Mouse (Mus musculus) layer of hippocampus, adult 11-12 months (tissue): Measurements from ENCODE around the gene Rph3a.
"Not testable (repeated sequence)": the region's sequence is repeated elsewhere in the genome, so short reads cannot be mapped to it uniquely, and the experiment has no call there.

ENCODE experiments used
- DNase-seq: peaks from one replicate; pipeline ENCODE4 v3.0.0; 2022; ENCODE audit warnings: low spot score

Gene Rph3a

DNA sequence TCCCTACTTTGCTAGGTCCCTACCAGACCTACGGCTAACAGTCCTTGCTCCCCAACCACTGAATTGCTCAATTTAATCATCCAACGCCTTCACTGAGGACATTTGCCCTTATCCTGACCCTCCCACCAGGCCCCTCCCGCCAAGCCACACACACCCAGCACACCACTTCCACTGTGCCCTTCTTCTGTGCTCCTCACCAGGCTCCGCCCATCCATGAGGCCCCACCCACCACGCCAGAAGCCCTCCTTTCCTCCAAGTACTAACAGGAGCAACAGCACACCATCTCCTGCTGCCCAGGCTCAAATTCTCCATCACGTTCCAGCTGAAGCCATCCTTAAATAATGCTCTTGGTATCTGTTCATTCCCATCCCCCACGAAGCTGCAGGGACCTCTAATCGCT, 35.4 kb downstream of the Rph3a start:
- DNase-seq, result no peak

DNA sequence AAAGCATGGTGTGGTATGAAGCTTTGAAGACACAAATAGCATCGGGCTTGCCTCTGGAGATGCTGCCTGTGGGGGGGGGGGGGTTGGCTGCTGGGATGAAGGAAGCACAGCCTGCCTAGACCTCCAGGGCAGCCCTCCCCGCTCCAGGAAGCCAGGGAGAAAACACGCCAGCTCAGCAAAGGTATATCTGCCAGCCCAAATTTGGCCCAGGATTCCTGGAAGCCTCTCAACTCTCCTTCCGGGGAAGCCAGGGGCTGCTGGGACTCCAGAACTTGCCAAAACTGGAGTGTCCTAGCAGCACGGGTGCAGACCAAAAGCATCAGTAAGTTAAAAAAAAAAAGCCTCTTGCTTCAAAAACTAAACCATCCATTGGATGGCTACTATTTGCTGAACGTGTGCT, 37.6 kb downstream of the Rph3a start:
- DNase-seq, result no peak

GRCm38 (mm10) chr5:120971326-120971725, 38.6 kb downstream of the Rph3a start:
- no peak for DNase-seq

GRCm38 (mm10) chr5:120969703-120970102, 40.2 kb downstream of the Rph3a start:
- peak; percentile 40 for DNase-seq

DNA sequence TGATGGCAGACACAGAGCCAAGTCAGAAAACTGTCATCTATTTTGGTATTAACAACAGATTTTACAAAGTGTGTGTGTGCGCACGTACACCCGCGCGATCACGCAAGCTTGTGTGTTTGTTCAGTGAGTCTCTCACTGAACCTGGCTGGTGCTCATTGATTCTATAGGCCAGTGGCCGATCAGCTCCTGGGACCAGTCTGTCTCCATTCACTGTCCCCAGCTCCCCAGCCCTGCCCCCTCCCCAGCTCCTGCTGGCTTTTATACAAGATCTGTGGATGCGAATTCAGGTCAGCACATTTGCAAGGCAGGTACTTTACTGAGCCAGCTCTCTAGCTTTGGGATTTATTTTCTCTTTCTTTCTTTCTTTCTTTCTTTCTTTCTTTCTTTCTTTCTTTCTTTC, 41.1 kb downstream of the Rph3a start:
- no peak for DNase-seq

GRCm38 (mm10) chr5:120968134-120968532, 41.8 kb downstream of the Rph3a start:
- no peak for DNase-seq

GRCm38 (mm10) chr5:120967355-120968133, 42.3 kb downstream of the Rph3a start:
- no peak for DNase-seq

DNA sequence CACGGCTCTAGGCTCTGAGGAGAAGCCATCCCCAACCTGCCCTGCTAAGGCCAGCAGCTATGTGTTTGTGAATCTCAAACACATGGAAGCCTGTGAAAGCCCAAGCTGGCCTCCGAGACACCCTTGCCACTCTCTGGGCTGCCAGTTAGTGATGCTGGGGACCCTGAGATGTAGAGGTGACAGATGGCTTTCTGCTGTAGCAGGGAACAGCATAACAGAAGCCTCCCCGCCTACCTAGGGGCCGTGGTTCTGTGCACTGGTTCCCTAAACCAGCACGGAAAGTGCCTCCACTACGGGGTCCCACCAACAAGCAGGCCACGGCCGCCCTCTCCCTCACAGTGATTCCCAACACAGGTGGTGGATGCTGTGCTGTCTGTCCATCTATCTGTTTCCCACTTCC, 43.0 kb downstream of the Rph3a start:
- no peak for DNase-seq

GRCm38 (mm10) chr5:120966156-120966555, 43.7 kb downstream of the Rph3a start:
- DNase-seq, result no peak

DNA sequence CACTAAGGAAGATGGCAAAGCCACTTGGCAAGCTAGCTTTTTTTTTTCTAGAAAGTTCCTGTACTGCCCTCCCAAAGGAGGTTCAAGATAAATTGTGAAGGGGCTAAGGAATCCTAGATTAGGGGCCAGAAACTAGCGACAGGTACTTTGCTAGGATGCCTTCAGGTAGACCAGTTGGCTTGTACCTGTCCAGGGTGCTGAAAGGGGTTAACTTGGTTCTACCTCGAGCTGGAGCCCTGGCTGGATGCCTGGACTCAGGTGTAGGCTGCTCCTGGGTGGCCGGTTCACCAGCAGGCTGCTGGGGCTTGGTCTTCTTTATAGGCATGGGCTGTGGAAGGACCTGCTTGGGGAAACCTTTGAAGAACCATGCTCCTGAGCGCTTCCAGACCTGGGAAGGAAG, 48.9 kb downstream of the Rph3a start:
- no peak for DNase-seq

- DNase-seq, result peak; percentile 46
Measured at GRCm38 (mm10) chr5:120953974-120954373, 55.9 kb downstream of the Rph3a start.

- no peak for DNase-seq
Measured at GRCm38 (mm10) chr5:120952242-120952770, 57.6 kb downstream of the Rph3a start.

- DNase-seq, result peak; percentile 63
Measured at GRCm38 (mm10) chr5:120942076-120942475, 67.8 kb downstream of the Rph3a start.

GRCm38 (mm10) chr5:120938586-120938985, 71.3 kb downstream of the Rph3a start:
- DNase-seq, result no peak

GRCm38 (mm10) chr5:120937841-120938240, 72.1 kb downstream of the Rph3a start:
- no peak for DNase-seq

DNA sequence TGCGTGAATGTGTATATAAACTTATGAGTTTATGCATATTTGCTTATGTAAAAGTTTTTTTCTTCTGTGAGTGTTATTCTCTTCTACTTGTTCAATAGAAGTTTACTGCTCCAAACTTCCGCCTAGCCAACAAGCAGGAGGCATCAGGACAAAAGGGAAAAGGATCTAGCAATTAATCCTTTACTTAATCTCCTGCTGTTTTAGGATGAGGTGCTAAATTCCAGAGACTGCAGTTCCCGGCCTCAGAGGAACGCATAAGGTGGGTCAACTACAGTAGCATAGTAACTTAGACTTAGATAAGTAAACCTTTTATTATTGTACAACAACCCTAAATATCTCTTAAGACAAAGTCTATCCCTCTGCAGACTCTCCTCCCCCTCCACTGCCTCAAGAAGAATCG, 75.9 kb downstream of the Rph3a start:
- no peak for DNase-seq

- DNase-seq, result no peak
Measured at GRCm38 (mm10) chr5:120927036-120927435, 82.9 kb downstream of the Rph3a start.

DNA sequence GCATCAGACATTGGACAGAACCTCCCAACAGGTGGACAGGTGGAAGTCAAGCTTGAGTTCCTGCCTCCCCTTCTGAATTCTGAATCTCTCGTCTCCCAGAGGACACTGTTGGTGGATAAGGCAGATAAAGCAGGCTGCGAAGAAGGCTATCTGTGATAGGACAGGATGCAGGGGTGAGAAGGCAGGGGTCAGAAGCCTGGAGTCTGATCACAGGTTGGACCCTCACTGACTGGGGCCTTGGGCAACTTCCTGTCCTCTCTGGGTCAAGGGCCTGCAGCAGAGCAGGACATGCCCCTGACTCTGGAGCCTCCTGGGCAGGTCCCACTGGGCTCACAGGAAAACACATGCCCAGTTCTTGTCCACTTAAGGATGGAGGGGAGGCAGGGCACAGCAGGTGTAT, 83.6 kb downstream of the Rph3a start:
- DNase-seq, result not testable (repeated sequence)

GRCm38 (mm10) chr5:120924520-120924919, 85.4 kb downstream of the Rph3a start:
- DNase-seq, result not testable (repeated sequence)

DNA sequence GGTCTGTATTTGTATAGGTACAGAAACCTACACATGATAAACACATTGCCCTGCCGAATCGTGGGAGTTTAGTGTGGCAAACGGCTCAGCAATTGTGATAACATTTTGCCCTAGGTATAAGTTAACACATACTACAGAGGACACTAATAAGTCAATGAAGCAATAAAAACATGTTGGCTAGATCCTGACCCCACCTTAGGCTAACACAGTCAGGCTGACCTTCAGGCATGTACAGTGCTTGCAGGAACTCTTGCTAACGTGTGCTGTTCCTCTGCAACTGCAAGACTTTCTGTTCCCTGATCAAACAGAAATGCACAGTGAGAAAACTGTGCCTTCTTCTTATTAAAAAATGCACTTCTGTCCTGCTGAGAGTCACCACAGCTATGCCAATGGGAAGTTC, 85.9 kb downstream of the Rph3a start:
- no peak for DNase-seq

DNA sequence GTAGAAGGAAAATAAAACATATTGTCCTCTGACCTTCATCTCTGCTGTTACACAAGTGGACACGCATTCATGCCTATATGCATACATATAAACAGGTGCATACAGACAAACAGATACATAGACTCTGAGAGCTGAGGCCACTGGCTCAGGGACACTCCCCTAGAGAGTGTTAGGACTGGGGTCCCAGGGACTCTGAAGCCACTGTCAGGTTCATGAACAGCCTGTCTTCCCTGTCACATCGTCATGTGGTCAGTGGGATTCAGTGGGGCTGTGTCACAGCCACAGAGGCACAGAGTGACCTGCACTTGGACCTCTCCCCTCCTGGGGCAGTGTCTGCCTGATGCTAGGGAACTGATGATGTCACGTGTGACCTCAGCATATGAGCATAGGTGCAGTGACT, 89.6 kb downstream of the Rph3a start:
- no peak for DNase-seq

GRCm38 (mm10) chr5:120919156-120919935, 90.5 kb downstream of the Rph3a start:
- not testable (repeated sequence) for DNase-seq

DNA sequence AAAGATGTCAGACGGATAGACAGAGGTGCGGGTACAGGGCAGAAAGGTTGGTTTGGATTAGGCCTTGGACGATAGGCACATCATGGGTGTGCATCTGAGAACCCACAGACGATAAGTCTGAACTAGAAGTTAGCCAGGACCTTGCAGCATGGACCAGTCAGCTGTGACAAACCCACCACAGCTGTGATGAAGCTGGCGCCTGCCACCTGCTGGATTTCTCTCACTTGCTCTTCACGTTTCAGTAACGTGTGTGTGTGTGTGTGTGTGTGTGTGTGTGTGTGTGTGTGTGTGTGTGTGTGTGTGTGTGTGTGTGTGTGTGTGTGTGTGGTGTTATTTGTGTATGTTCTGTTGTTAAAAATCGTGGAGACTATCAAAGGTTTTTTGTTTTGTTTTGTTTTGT, 95.7 kb downstream of the Rph3a start, which contains the start of gene Oas1d:
Gene Oas1d (plus strand): TSS at position 333 of the 400 bp plus-strand sequence.
- DNase-seq, result not testable (repeated sequence)
